In the genomic region with DNA sequence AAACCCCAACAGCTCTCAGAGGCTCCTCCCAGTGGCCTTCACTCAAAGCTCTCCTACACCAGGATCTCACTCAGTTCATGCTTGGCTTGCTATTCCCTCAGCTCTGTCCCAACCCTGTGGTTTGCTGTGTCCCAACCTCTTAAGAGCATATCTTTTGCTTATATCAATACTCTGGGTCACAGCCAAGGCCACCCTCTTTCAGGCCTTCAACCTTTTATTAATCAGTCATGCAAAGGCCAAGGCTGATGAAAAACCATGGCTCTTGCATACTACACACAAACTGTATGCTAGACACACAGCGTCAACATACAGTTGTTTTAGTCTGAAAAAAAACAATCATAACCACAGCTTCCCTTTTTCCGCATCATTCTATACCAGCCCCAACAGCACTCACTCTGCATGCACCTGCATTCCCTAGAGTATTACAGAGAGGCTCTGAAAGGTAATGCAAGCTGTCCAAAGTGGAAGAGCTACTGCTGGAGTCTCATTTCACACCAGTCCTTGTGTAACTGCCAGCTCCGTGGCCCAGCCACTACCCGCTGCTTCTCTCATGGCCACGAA, we compare ENCODE assay signal across 13 mouse cellular contexts. TPM values are rescaled to one million over a fixed set of nuclear protein-coding genes. Genes with fewer than 3 reads are reported as not detected.
DNase-seq lines count a peak whose midpoint lies in the region; TF ChIP-seq lines count a peak whose summit lies in the region.
"Had no signal": no experiment of that assay in that cellular context is flagged by ENCODE, and none has a peak within 500 bp of the region (broad histone marks: within the 10 kb centered on the region; RNA-seq: fewer than 3 reads in every experiment).

No protein-coding gene starts in this region.

- peaks cover 17% of the 10 kb centered on the region for H3K4me1 ChIP-seq in spleen, adult 2 months (ENCODE audit: control insufficient read depth, insufficient read depth, insufficient read length)
- peaks cover 6% of the 10 kb centered on the region for H3K4me1 ChIP-seq in bone marrow, adult 2 months (ENCODE audit: control insufficient read depth, insufficient read depth, low read length)

- no peaks in the 10 kb centered on the region for H3K27me3 ChIP-seq in spleen, adult 2 months (ENCODE audit: control insufficient read depth, insufficient read depth, low read length)
- no peaks in the 10 kb centered on the region for H3K27me3 ChIP-seq in splenic B cell, adult 2 months (ENCODE audit: control insufficient read depth, insufficient read depth, low read length, poor library complexity, severe bottlenecking)
- H3K27me3 ChIP-seq: lung, embryonic 15.5 days had no signal

- peak; percentile 79 to 93 for DNase-seq in adrenal gland, adult (ENCODE audit: inconsistent age in 2 of 2, low spot score in 1 of 2)
- DNase-seq in adrenal gland, postnatal 4 days (ENCODE audit: low spot score in 2 of 2), result no peak
- peak; percentile 22 to 68 for DNase-seq in spleen, adult 2 months (ENCODE audit: low read depth in 1 of 2, low spot score in 2 of 2)
- no peak for DNase-seq in spleen, postnatal 14 days (ENCODE audit: low spot score in 2 of 2)
- DNase-seq in splenic B cell, adult 2 months (ENCODE audit: low read depth, low spot score), result peak; percentile 83
- no peak for DNase-seq in layer of hippocampus, postnatal 25 days (ENCODE audit: extremely low spot score in 1 of 2, low spot score in 1 of 2)
- DNase-seq in ovary, postnatal 10 days (ENCODE audit: low spot score), result no peak
- DNase-seq: cerebellum, adult 2 months; gastrocnemius, postnatal 14 days; midbrain, embryonic 14.5 days had no signal

- no peak overlapping the region for H3K4me3 ChIP-seq in spleen, adult 2 months (ENCODE audit: extremely low read depth, insufficient read depth, insufficient read length)
- H3K4me3 ChIP-seq in bone marrow, adult 2 months (replicated peaks; ENCODE audit: control insufficient read depth, low read depth, low read length), result no peak overlapping the region
- H3K4me3 ChIP-seq: lung, embryonic 15.5 days had no signal

- TF ChIP-seq CTCF in spleen, adult 2 months (IDR thresholded peaks at IDR 0.05; ENCODE audit: extremely low read depth, insufficient read depth, insufficient read length, insufficient replicate concordance), result no peak
- TF ChIP-seq CTCF in bone marrow, adult 2 months (IDR thresholded peaks at IDR 0.05; ENCODE audit: control insufficient read depth, insufficient read depth, low read length), result no peak

- WGBS in spleen, adult 2 months, result 23% methylated on average over 5 of the region's 5 CpGs
- 11% methylated on average over 5 of the region's 5 CpGs for WGBS in bone marrow, adult 2 months

- no peaks in the 10 kb centered on the region for H3K36me3 ChIP-seq in spleen, adult 2 months (ENCODE audit: control insufficient read depth, insufficient read depth, low read length)
- H3K36me3 ChIP-seq in splenic B cell, adult 2 months (ENCODE audit: control insufficient read depth, insufficient read depth, low read length, poor library complexity, severe bottlenecking), result no peaks in the 10 kb centered on the region
- H3K36me3 ChIP-seq: lung, embryonic 15.5 days had no signal

- TF ChIP-seq POLR2A in spleen, adult 2 months (IDR thresholded peaks at IDR 0.05; ENCODE audit: low read depth, low read length), result no peak
- no peak for TF ChIP-seq POLR2A in bone marrow, adult 2 months (IDR thresholded peaks at IDR 0.05; ENCODE audit: borderline replicate concordance, control insufficient read depth, low read depth, low read length)

- peak overlapping the region; percentile 58 for H3K27ac ChIP-seq in spleen, adult 2 months (ENCODE audit: insufficient read depth, low read length)
- H3K27ac ChIP-seq in bone marrow, adult 2 months (ENCODE audit: control insufficient read depth, insufficient read depth, low read depth, low read length, poor library complexity), result peak overlapping the region; percentile 38
- H3K27ac ChIP-seq: hindbrain, embryonic 14.5 days; lung, embryonic 15.5 days had no signal

RNA-seq across cellular contexts. Expression of a gene that starts 27.7 kb away (rescaled TPM):
- 10 to 100 TPM; 48.8 to 63.0 TPM for total RNA-seq in adrenal gland, postnatal 4 days (2021)
- 4.8 and 6.7 TPM in 2 replicates for polyA plus RNA-seq in spleen, adult 2 months (2012; rRNA removed)
- polyA plus RNA-seq in bone marrow, adult 2 months (2011; ENCODE audit: insufficient read depth, insufficient read length, low replicate concordance, missing spikeins), result 11.8 and 28.3 TPM in 2 replicates
- 100 to 1,000 TPM; 150 to 169 TPM for total RNA-seq in layer of hippocampus, postnatal 25 days (2021)

RNA-seq across cellular contexts. Expression of a gene that starts 44.7 kb away (rescaled TPM):
- total RNA-seq in adrenal gland, postnatal 4 days (2021), result 1 to 10 TPM; 1.1 to 2.7 TPM
- 0.15 and 0.53 TPM in 2 replicates for polyA plus RNA-seq in spleen, adult 2 months (2012; rRNA removed)
- not detected in 2 replicates for polyA plus RNA-seq in bone marrow, adult 2 months (2011; ENCODE audit: insufficient read depth, insufficient read length, low replicate concordance, missing spikeins)
- 1 to 10 TPM; 3.8 to 4.8 TPM for total RNA-seq in layer of hippocampus, postnatal 25 days (2021)

Comparison
In these comparisons a context has a peak if more than half of its experiments do, and no peak if none do; other contexts are left out.
1. DNase-seq: peak in adrenal gland, adult (2 of 2), spleen, adult 2 months (2 of 2) and splenic B cell, adult 2 months (single experiment); none in adrenal gland, postnatal 4 days (0 of 2), spleen, postnatal 14 days (0 of 2), layer of hippocampus, postnatal 25 days (0 of 2) and ovary, postnatal 10 days (single experiment).